17 mouse cellular contexts compared by ENCODE assay signal in genomic region chr1:157036779-157037178, GRCm38 (mm10).
A peak's percentile ranks its signal among the peaks of the same experiment; 100 is the strongest.
DNase-seq lines count a peak whose midpoint lies in the region; ATAC-seq and TF ChIP-seq lines count a peak whose summit lies in the region.
"Had no signal": no experiment of that assay in that cellular context is flagged by ENCODE, and none has a peak within 500 bp of the region (broad histone marks: within the 10 kb centered on the region; RNA-seq: fewer than 3 reads in every experiment).

No protein-coding gene starts in this region.

- H3K9me3 ChIP-seq in lung, embryonic 14.5 days (ENCODE audit: low read depth, low read length) = no peaks in the 10 kb centered on the region
- peaks cover 18% of the 10 kb centered on the region for H3K9me3 ChIP-seq in CH12.LX (replicated peaks; ENCODE audit: low read length)
- no peaks in the 10 kb centered on the region for H3K9me3 ChIP-seq in forebrain, embryonic 10.5 days
- no peaks in the 10 kb centered on the region for H3K9me3 ChIP-seq in hindbrain, postnatal 0 days (ENCODE audit: low read length)
- H3K9me3 ChIP-seq: embryonic facial prominence, embryonic 12.5 days; stomach, embryonic 15.5 days had no signal

- no peak; the same call in 1 of the 2 replicates for TF ChIP-seq RAD21 in CH12.LX (IDR thresholded peaks at IDR 0.05; ENCODE audit: low read depth, low read length)

- no peaks in the 10 kb centered on the region for H3K27me3 ChIP-seq in lung, embryonic 14.5 days (ENCODE audit: insufficient read depth, low read length)
- no peaks in the 10 kb centered on the region for H3K27me3 ChIP-seq in CH12.LX (replicated peaks)
- H3K27me3 ChIP-seq in forebrain, embryonic 10.5 days (ENCODE audit: poor library complexity, severe bottlenecking) = peaks cover 5% of the 10 kb centered on the region; the same call in 1 of the 2 replicates
- no peaks in the 10 kb centered on the region for H3K27me3 ChIP-seq in hindbrain, postnatal 0 days (ENCODE audit: insufficient read depth, low read length)
- H3K27me3 ChIP-seq: embryonic facial prominence, embryonic 12.5 days; Patski; stomach, embryonic 15.5 days had no signal

- peaks cover 25% of the 10 kb centered on the region for H3K4me1 ChIP-seq in lung, embryonic 14.5 days (ENCODE audit: insufficient read depth)
- peaks cover 19 to 49% of the 10 kb centered on the region in 2 experiments for H3K4me1 ChIP-seq in CH12.LX (ENCODE audit: control insufficient read depth in 1 of 2, insufficient read depth in 2 of 2)
- peaks cover 50% of the 10 kb centered on the region for H3K4me1 ChIP-seq in forebrain, embryonic 10.5 days
- H3K4me1 ChIP-seq in hindbrain, postnatal 0 days (ENCODE audit: insufficient read depth, low read length) = peaks cover 16% of the 10 kb centered on the region

- peak; percentile 17; the same call in 1 of the 2 replicates for TF ChIP-seq POLR2A in CH12.LX (IDR thresholded peaks at IDR 0.05; ENCODE audit: low read depth, low read length)

- dilution Hi-C loops in CH12.LX (cut with MboI; ENCODE audit: extremely low pct_ligation_motif_present, extremely low pct_unique_long_range_greater_than_20kb, low sequenced_read_pairs) = no loop called here

- no peaks in the 10 kb centered on the region for H3K36me3 ChIP-seq in lung, embryonic 14.5 days (ENCODE audit: insufficient read depth)
- no peaks in the 10 kb centered on the region for H3K36me3 ChIP-seq in CH12.LX (replicated peaks in 1 of 2; ENCODE audit: control insufficient read depth in 1 of 2, insufficient read depth in 1 of 2, low read length in 1 of 2)
- no peaks in the 10 kb centered on the region for H3K36me3 ChIP-seq in forebrain, embryonic 10.5 days (replicated peaks)
- H3K36me3 ChIP-seq in hindbrain, postnatal 0 days (ENCODE audit: insufficient read depth, low read length) = no peaks in the 10 kb centered on the region
- H3K36me3 ChIP-seq: embryonic facial prominence, embryonic 12.5 days; stomach, embryonic 15.5 days had no signal

- TF ChIP-seq EP300 in CH12.LX (IDR thresholded peaks at IDR 0.05; ENCODE audit: low read length) = 0 out of 2 replicates have a peak, but pooled peaks have one; percentile 32

- no peak overlapping the region for H3K4me3 ChIP-seq in lung, embryonic 14.5 days (ENCODE audit: low read depth, low read length)
- no peak overlapping the region for H3K4me3 ChIP-seq in CH12.LX (replicated peaks in 1 of 3; ENCODE audit: low read depth in 2 of 3, low read length in 2 of 3, poor library complexity in 1 of 3)
- H3K4me3 ChIP-seq in forebrain, embryonic 10.5 days = no peak overlapping the region
- no peak overlapping the region for H3K4me3 ChIP-seq in hindbrain, postnatal 0 days (ENCODE audit: low read length)
- H3K4me3 ChIP-seq in gastrocnemius, adult 2 months = no peak overlapping the region
- H3K4me3 ChIP-seq: embryonic facial prominence, embryonic 12.5 days; stomach, embryonic 15.5 days had no signal

- peak; percentile 59 for DNase-seq in lung, embryonic 14.5 days
- DNase-seq in lung, postnatal 25 days (ENCODE audit: low spot score) = no peak
- no peak for DNase-seq in CH12.LX (ENCODE audit: extremely low read depth)
- DNase-seq in forebrain, embryonic 10.5 days (ENCODE audit: extremely low spot score, low spot score) = no peak
- peak; percentile 50 for DNase-seq in hindbrain, postnatal 0 days (ENCODE audit: low spot score)
- DNase-seq in gastrocnemius, adult 2 months = no peak
- no peak for DNase-seq in embryo, embryonic 10.5 days (ENCODE audit: low spot score)
- no peak for DNase-seq in layer of hippocampus, adult 11-12 months (ENCODE audit: low spot score)
- DNase-seq: adrenal gland, adult 2 months; cerebellum, adult 11-12 months; kidney, adult 9 months; liver; right cerebral cortex, postnatal 4 days had no signal

- H3K27ac ChIP-seq in lung, embryonic 14.5 days (ENCODE audit: low read depth) = no peak overlapping the region
- H3K27ac ChIP-seq in CH12.LX (ENCODE audit: insufficient read depth, low read depth) = peak overlapping the region; percentile 98
- 0 out of 2 replicates have a peak overlapping the region, but pooled peaks have one; percentile 80 for H3K27ac ChIP-seq in forebrain, embryonic 10.5 days
- no peak overlapping the region for H3K27ac ChIP-seq in hindbrain, postnatal 0 days
- H3K27ac ChIP-seq in gastrocnemius, adult 2 months = no peak overlapping the region
- H3K27ac ChIP-seq: embryonic facial prominence, embryonic 12.5 days; stomach, embryonic 15.5 days had no signal

- 26% methylated on average over 4 of the region's 4 CpGs for WGBS in lung, embryonic 14.5 days
- 71% methylated on average over 4 of the region's 4 CpGs for WGBS in forebrain, embryonic 10.5 days
- 21% methylated on average over 4 of the region's 4 CpGs for WGBS in hindbrain, postnatal 0 days

- no peak for TF ChIP-seq CTCF in lung, embryonic 14.5 days (IDR thresholded peaks at IDR 0.05; ENCODE audit: low read depth)
- no peak for TF ChIP-seq CTCF in CH12.LX (conservative IDR thresholded peaks at IDR 0.05 in 1 of 2, IDR thresholded peaks at IDR 0.05 in 1 of 2; ENCODE audit: low read depth in 2 of 2, low read length in 2 of 2)
- TF ChIP-seq CTCF in hindbrain, postnatal 0 days (IDR thresholded peaks at IDR 0.05; ENCODE audit: low read depth) = no peak
- TF ChIP-seq CTCF in gastrocnemius, adult 2 months (IDR thresholded peaks at IDR 0.05) = no peak

- intact Hi-C loops in gastrocnemius, adult 2 months (cut with DNase I) = no loop called here

- no peak overlapping the region for H3K9ac ChIP-seq in lung, embryonic 14.5 days
- peak overlapping the region; percentile 88 for H3K9ac ChIP-seq in CH12.LX (ENCODE audit: insufficient read depth, low read depth)
- H3K9ac ChIP-seq in hindbrain, postnatal 0 days (replicated peaks; ENCODE audit: low read length) = no peak overlapping the region
- H3K9ac ChIP-seq: embryonic facial prominence, embryonic 12.5 days; stomach, embryonic 15.5 days had no signal

- ATAC-seq in lung, embryonic 14.5 days (ENCODE audit: insufficient read depth) = no peak
- ATAC-seq in hindbrain, postnatal 0 days = no peak; the same call in 1 of the 2 replicates
- ATAC-seq: CD4-positive, CD25-positive, alpha-beta regulatory T cell, adult 4 months; Patski had no signal

- no peaks in the 10 kb centered on the region for H3K79me2 ChIP-seq in CH12.LX (replicated peaks; ENCODE audit: control insufficient read depth, extremely low read depth, insufficient read depth, poor library complexity, severe bottlenecking)

- H3K4me2 ChIP-seq in lung, embryonic 14.5 days = no peak overlapping the region
- H3K4me2 ChIP-seq in CH12.LX (ENCODE audit: insufficient read depth, low read depth, poor library complexity, severe bottlenecking) = no peak overlapping the region
- H3K4me2 ChIP-seq in hindbrain, postnatal 0 days (ENCODE audit: low read depth, low read length) = no peak overlapping the region
- H3K4me2 ChIP-seq: embryonic facial prominence, embryonic 12.5 days; stomach, embryonic 15.5 days had no signal

- in situ Hi-C loops in CH12.LX (cut with MboI; ENCODE audit: low pct_ligation_motif_present, low pct_unique_long_range_greater_than_20kb, low sequenced_read_pairs) = no loop called here

TF ChIP-seq in CH12.LX, 34 proteins besides CTCF, POLR2A, EP300 and RAD21:
- TF ChIP-seq TBP (conservative IDR thresholded peaks at IDR 0.05; ENCODE audit: low read depth, low read length) (0 out of 2 replicates have a peak, but pooled peaks have one; percentile 23), TCF12 (IDR thresholded peaks at IDR 0.05; ENCODE audit: low read depth, low read length) (peak; percentile 63; the same call in 1 of the 2 replicates), MAX (IDR thresholded peaks at IDR 0.05; ENCODE audit: low read length) (peak; percentile 59; the same call in 1 of the 2 replicates), MEF2A (IDR thresholded peaks at IDR 0.05; ENCODE audit: borderline replicate concordance, low read depth, low read length) (0 out of 2 replicates have a peak, but pooled peaks have one; percentile 14), SMC3 (IDR thresholded peaks at IDR 0.05; ENCODE audit: low read depth, low read length) (0 out of 2 replicates have a peak, but pooled peaks have one; percentile 1), IRF4 (IDR thresholded peaks at IDR 0.05; ENCODE audit: low read depth, low read length) (0 out of 2 replicates have a peak, but pooled peaks have one; percentile 38), CHD2 (IDR thresholded peaks at IDR 0.05; ENCODE audit: low read length) (peak; percentile 53), ZNF384 (IDR thresholded peaks at IDR 0.05; ENCODE audit: low read depth, low read length) (no peak), BHLHE40 (IDR thresholded peaks at IDR 0.05; ENCODE audit: low read depth, low read length) (peak; percentile 70), POLR2AphosphoS2 (IDR thresholded peaks at IDR 0.05; ENCODE audit: low read depth, low read length) (no peak)
TF ChIP-seq in CH12.LX: peak in this region for 8.

Comparison
In these comparisons a context has a peak if more than half of its experiments do, and no peak if none do; other contexts are left out.
1. DNase-seq: peak in lung, embryonic 14.5 days (single experiment) and hindbrain, postnatal 0 days (single experiment); none in lung, postnatal 25 days (single experiment), CH12.LX (single experiment), forebrain, embryonic 10.5 days (single experiment), gastrocnemius, adult 2 months (single experiment), embryo, embryonic 10.5 days (single experiment) and layer of hippocampus, adult 11-12 months (single experiment).
2. H3K27ac ChIP-seq: peak in CH12.LX (single experiment) and forebrain, embryonic 10.5 days (single experiment); none in lung, embryonic 14.5 days (single experiment), hindbrain, postnatal 0 days (single experiment) and gastrocnemius, adult 2 months (single experiment).